ENCODE assay signal across 12 mouse cellular contexts in the genomic region with DNA sequence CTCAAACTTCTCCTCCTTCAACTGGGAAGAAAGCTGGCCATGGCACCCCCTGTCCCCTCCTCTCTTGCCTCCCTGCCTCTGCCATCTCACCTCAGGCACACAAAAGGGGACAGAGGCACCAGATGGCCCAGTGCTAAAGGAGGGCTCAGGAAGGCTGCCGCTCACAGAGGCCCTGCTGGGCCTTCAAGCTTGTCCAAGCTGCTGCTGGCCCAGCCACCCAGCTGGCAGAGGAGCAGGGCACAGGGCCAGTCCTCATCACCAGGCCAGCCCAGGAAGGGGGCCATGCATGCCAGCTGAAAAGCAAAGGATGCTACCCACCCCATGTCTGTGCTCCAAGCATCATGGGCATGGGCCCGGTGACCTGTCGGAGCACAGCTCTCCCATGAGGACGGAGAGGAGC. TPM values are rescaled to one million over a fixed set of nuclear protein-coding genes. Genes with fewer than 3 reads are reported as not detected.
DNase-seq lines count a peak whose midpoint lies in the region; ATAC-seq and TF ChIP-seq lines count a peak whose summit lies in the region.
"Had no signal": no experiment of that assay in that cellular context is flagged by ENCODE, and none has a peak within 500 bp of the region (broad histone marks: within the 10 kb centered on the region; RNA-seq: fewer than 3 reads in every experiment).

No protein-coding gene starts in this region.

- 89% methylated on average over 4 of the region's 4 CpGs for WGBS in intestine, embryonic 16.5 days
- WGBS in intestine, embryonic 15.5 days: 95% methylated on average over 4 of the region's 4 CpGs
- 44% methylated on average over 4 of the region's 4 CpGs for WGBS in hindbrain, postnatal 0 days

- H3K4me3 ChIP-seq in intestine, embryonic 16.5 days (ENCODE audit: low read length): no peak overlapping the region
- no peak overlapping the region for H3K4me3 ChIP-seq in intestine, embryonic 15.5 days (replicated peaks)
- H3K4me3 ChIP-seq in hindbrain, postnatal 0 days (ENCODE audit: low read length): no peak overlapping the region
- H3K4me3 ChIP-seq: heart, embryonic 12.5 days had no signal

- no peak for TF ChIP-seq CTCF in hindbrain, postnatal 0 days (IDR thresholded peaks at IDR 0.05; ENCODE audit: low read depth)

- H3K4me2 ChIP-seq in intestine, embryonic 16.5 days (ENCODE audit: low read depth, low read length): no peak overlapping the region
- H3K4me2 ChIP-seq in intestine, embryonic 15.5 days (replicated peaks): no peak overlapping the region
- no peak overlapping the region for H3K4me2 ChIP-seq in hindbrain, postnatal 0 days (ENCODE audit: low read depth, low read length)
- H3K4me2 ChIP-seq: heart, embryonic 12.5 days had no signal

- peak; percentile 58 to 85 for DNase-seq in cerebellum, postnatal 4 days (ENCODE audit: low spot score in 2 of 2)
- peak; percentile 85 for DNase-seq in hindbrain, postnatal 0 days (ENCODE audit: low spot score)
- DNase-seq in lung, postnatal 4 days: no peak
- DNase-seq in lung, postnatal 25 days (ENCODE audit: low spot score): no peak
- DNase-seq in kidney, adult 18-20 months: no peak
- DNase-seq: lung, adult 2 months; right cerebral cortex, postnatal 14 days; thymus, adult 2 months had no signal

- peak overlapping the region; percentile 25; the same call in 1 of the 2 replicates for H3K9ac ChIP-seq in intestine, embryonic 16.5 days (ENCODE audit: low read depth, low read length)
- no peak overlapping the region for H3K9ac ChIP-seq in intestine, embryonic 15.5 days
- H3K9ac ChIP-seq in hindbrain, postnatal 0 days (replicated peaks; ENCODE audit: low read length): no peak overlapping the region
- H3K9ac ChIP-seq: heart, embryonic 12.5 days had no signal

- H3K9me3 ChIP-seq in intestine, embryonic 16.5 days (ENCODE audit: control insufficient read depth, low read length): no peaks in the 10 kb centered on the region
- H3K9me3 ChIP-seq in intestine, embryonic 15.5 days: no peaks in the 10 kb centered on the region
- no peaks in the 10 kb centered on the region for H3K9me3 ChIP-seq in hindbrain, postnatal 0 days (ENCODE audit: low read length)
- H3K9me3 ChIP-seq: heart, embryonic 12.5 days had no signal

- H3K36me3 ChIP-seq in intestine, embryonic 16.5 days (ENCODE audit: control insufficient read depth, insufficient read depth, low read length): no peaks in the 10 kb centered on the region
- no peaks in the 10 kb centered on the region for H3K36me3 ChIP-seq in intestine, embryonic 15.5 days
- no peaks in the 10 kb centered on the region for H3K36me3 ChIP-seq in hindbrain, postnatal 0 days (ENCODE audit: insufficient read depth, low read length)
- H3K36me3 ChIP-seq: heart, embryonic 12.5 days had no signal

- no peak overlapping the region for H3K27ac ChIP-seq in intestine, embryonic 16.5 days (ENCODE audit: low read length)
- no peak overlapping the region for H3K27ac ChIP-seq in intestine, embryonic 15.5 days
- H3K27ac ChIP-seq in hindbrain, postnatal 0 days: peak overlapping the region; percentile 20; the same call in 1 of the 2 replicates

- H3K27me3 ChIP-seq in intestine, embryonic 16.5 days (replicated peaks; ENCODE audit: control insufficient read depth, insufficient read depth, low read length): no peaks in the 10 kb centered on the region
- H3K27me3 ChIP-seq in intestine, embryonic 15.5 days (replicated peaks): no peaks in the 10 kb centered on the region
- no peaks in the 10 kb centered on the region for H3K27me3 ChIP-seq in hindbrain, postnatal 0 days (ENCODE audit: insufficient read depth, low read length)

- H3K4me1 ChIP-seq in intestine, embryonic 16.5 days (ENCODE audit: control insufficient read depth, insufficient read depth, low read length): peaks cover 22% of the 10 kb centered on the region; the same call in 1 of the 2 replicates
- peaks cover 15% of the 10 kb centered on the region; the same call in 1 of the 2 replicates for H3K4me1 ChIP-seq in intestine, embryonic 15.5 days (replicated peaks)
- H3K4me1 ChIP-seq in hindbrain, postnatal 0 days (ENCODE audit: insufficient read depth, low read length): peaks cover 20% of the 10 kb centered on the region

- ATAC-seq in intestine, embryonic 16.5 days: no peak
- ATAC-seq in intestine, embryonic 15.5 days: no peak
- ATAC-seq in cerebellum, adult (ENCODE audit: insufficient number of reproducible peaks, low FRiP score, low TSS enrichment): peak; percentile 86
- ATAC-seq in hindbrain, postnatal 0 days: peak; percentile 92

RNA-seq across cellular contexts. Expression of a gene that starts 36.5 kb away (rescaled TPM):
- polyA plus RNA-seq in intestine, embryonic 16.5 days (2015; fragmentation: Nextera tagmentation; extraction: Ambion mirVana): 2.0 and 2.6 TPM in 2 replicates
- 3.8 and 4.8 TPM in 2 replicates for polyA plus RNA-seq in intestine, embryonic 15.5 days (2015; fragmentation: Nextera tagmentation; extraction: Ambion mirVana)
- 51.4 and 60.5 TPM in 2 replicates for total RNA-seq in hindbrain, postnatal 0 days (2014; rRNA removed)
- 5.2 and 5.7 TPM in 2 replicates for polyA plus RNA-seq in hindbrain, postnatal 0 days (2015; fragmentation: Nextera tagmentation; extraction: Ambion mirVana)

Comparison
In these comparisons a context has a peak if more than half of its experiments do, and no peak if none do; other contexts are left out.
1. ATAC-seq: peak in cerebellum, adult (single experiment) and hindbrain, postnatal 0 days (single experiment); none in intestine, embryonic 16.5 days (single experiment) and intestine, embryonic 15.5 days (single experiment).
2. DNase-seq: peak in cerebellum, postnatal 4 days (2 of 2) and hindbrain, postnatal 0 days (single experiment); none in lung, postnatal 4 days (0 of 2), lung, postnatal 25 days (single experiment) and kidney, adult 18-20 months (single experiment).